21 mouse cellular contexts compared by ENCODE assay signal in the genomic region with DNA sequence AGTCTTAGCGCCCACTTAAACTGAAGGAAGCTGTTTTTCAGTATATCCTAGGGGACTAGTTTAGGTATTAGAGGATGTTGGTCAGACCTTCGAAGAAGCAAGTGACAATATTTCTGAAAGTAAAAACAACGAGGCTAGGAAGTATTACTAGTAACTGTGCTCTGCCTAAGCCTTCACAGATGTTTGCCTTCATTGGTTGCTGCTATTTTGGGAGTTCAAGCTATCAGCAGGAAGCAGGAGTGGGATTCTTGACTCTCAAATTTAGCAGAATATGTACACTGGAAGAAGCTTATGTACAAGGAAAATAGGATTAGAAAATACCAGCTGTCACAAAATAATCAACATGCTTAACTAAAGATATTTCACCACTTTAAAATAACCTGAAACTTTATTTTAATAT. TPM values are rescaled to one million over a fixed set of nuclear protein-coding genes. Genes with fewer than 3 reads are reported as not detected.
DNase-seq lines count a peak whose midpoint lies in the region; ATAC-seq and TF ChIP-seq lines count a peak whose summit lies in the region.
"Had no signal": no experiment of that assay in that cellular context is flagged by ENCODE, and none has a peak within 500 bp of the region (broad histone marks: within the 10 kb centered on the region; RNA-seq: fewer than 3 reads in every experiment).

No protein-coding gene starts in this region.

- TF ChIP-seq CTCF in heart, adult 2 months (IDR thresholded peaks at IDR 0.05): no peak
- TF ChIP-seq CTCF in kidney, postnatal 0 days (IDR thresholded peaks at IDR 0.05; ENCODE audit: low read depth): no peak

- no peak overlapping the region for H3K4me2 ChIP-seq in heart, embryonic 13.5 days
- H3K4me2 ChIP-seq in kidney, postnatal 0 days (ENCODE audit: low read length): no peak overlapping the region
- no peak overlapping the region for H3K4me2 ChIP-seq in kidney, embryonic 16.5 days (replicated peaks; ENCODE audit: low read depth, low read length)
- H3K4me2 ChIP-seq: forebrain, embryonic 13.5 days; hindbrain, embryonic 14.5 days had no signal

- WGBS in heart, embryonic 13.5 days: 50% methylated on average over 3 of the region's 3 CpGs
- 42% methylated on average over 3 of the region's 3 CpGs for WGBS in heart, adult 2 months
- WGBS in kidney, postnatal 0 days: 83% methylated on average over 3 of the region's 3 CpGs
- 74% methylated on average over 3 of the region's 3 CpGs for WGBS in kidney, embryonic 16.5 days

- H3K9ac ChIP-seq in heart, embryonic 13.5 days: no peak overlapping the region
- no peak overlapping the region for H3K9ac ChIP-seq in heart, adult 2 months (ENCODE audit: low read depth, low read length)
- H3K9ac ChIP-seq in kidney, postnatal 0 days (ENCODE audit: low read depth, low read length): no peak overlapping the region
- H3K9ac ChIP-seq in kidney, embryonic 16.5 days (replicated peaks; ENCODE audit: low read length): no peak overlapping the region
- H3K9ac ChIP-seq: forebrain, embryonic 13.5 days; forebrain, postnatal 0 days; hindbrain, embryonic 14.5 days had no signal

- no peaks in the 10 kb centered on the region for H3K79me2 ChIP-seq in heart, adult 2 months (replicated peaks; ENCODE audit: control insufficient read depth, insufficient read depth, low read length)

- no peak for TF ChIP-seq EP300 in heart, adult 2 months (IDR thresholded peaks at IDR 0.05; ENCODE audit: insufficient read depth, low read depth, low read length)

- no peak for ATAC-seq in heart, embryonic 13.5 days (ENCODE audit: extremely low read depth, insufficient number of reproducible peaks, low FRiP score, low TSS enrichment)
- no peak for ATAC-seq in kidney, postnatal 0 days (replicated peaks; ENCODE audit: low FRiP score, low read depth)
- no peak for ATAC-seq in kidney, embryonic 16.5 days (ENCODE audit: low FRiP score, low TSS enrichment)
- ATAC-seq in common myeloid progenitor, adult 5-6 weeks (replicated peaks; ENCODE audit: low read depth, poor library complexity, severe bottlenecking): peak; percentile 74
- ATAC-seq in megakaryocyte progenitor cell, adult 5-6 weeks (replicated peaks; ENCODE audit: poor library complexity): 0 out of 2 replicates have a peak, but pooled peaks have one; percentile 29
- ATAC-seq: forebrain, embryonic 13.5 days; forebrain, postnatal 0 days had no signal

- peaks cover 13% of the 10 kb centered on the region for H3K4me1 ChIP-seq in heart, embryonic 13.5 days
- no peaks in the 10 kb centered on the region for H3K4me1 ChIP-seq in heart, adult 2 months (ENCODE audit: control insufficient read depth, insufficient read depth, low read length)
- no peaks in the 10 kb centered on the region for H3K4me1 ChIP-seq in kidney, postnatal 0 days (replicated peaks; ENCODE audit: insufficient read depth, low read length)
- no peaks in the 10 kb centered on the region for H3K4me1 ChIP-seq in kidney, embryonic 16.5 days (ENCODE audit: insufficient read depth, low read length)
- H3K4me1 ChIP-seq: embryonic facial prominence, embryonic 10.5 days; forebrain, embryonic 13.5 days; hindbrain, embryonic 10.5 days had no signal

- no peak for TF ChIP-seq POLR2A in heart, adult 2 months (IDR thresholded peaks at IDR 0.05; ENCODE audit: insufficient read depth, low read depth, low read length)

- intact Hi-C loops in heart, adult 2 months (cut with DNase I): no loop called here

- no peaks in the 10 kb centered on the region for H3K36me3 ChIP-seq in heart, embryonic 13.5 days
- no peaks in the 10 kb centered on the region for H3K36me3 ChIP-seq in heart, adult 2 months (ENCODE audit: control insufficient read depth, insufficient read depth, low read length)
- H3K36me3 ChIP-seq in kidney, postnatal 0 days (ENCODE audit: insufficient read depth, low read length): no peaks in the 10 kb centered on the region
- no peaks in the 10 kb centered on the region for H3K36me3 ChIP-seq in kidney, embryonic 16.5 days (ENCODE audit: insufficient read depth, low read length)
- H3K36me3 ChIP-seq: embryonic facial prominence, embryonic 10.5 days; heart, embryonic 10.5 days; hindbrain, embryonic 10.5 days had no signal

- H3K27ac ChIP-seq in heart, embryonic 13.5 days (replicated peaks): 0 out of 2 replicates have a peak overlapping the region, but pooled peaks have one; percentile 20
- no peak overlapping the region for H3K27ac ChIP-seq in heart, adult 2 months
- H3K27ac ChIP-seq in kidney, postnatal 0 days: no peak overlapping the region
- no peak overlapping the region for H3K27ac ChIP-seq in kidney, embryonic 16.5 days (ENCODE audit: low read length)
- H3K27ac ChIP-seq: embryonic facial prominence, embryonic 10.5 days; forebrain, embryonic 13.5 days; gastrocnemius, adult 2 months; heart, embryonic 10.5 days; hindbrain, embryonic 10.5 days; hindbrain, embryonic 14.5 days had no signal

- H3K9me3 ChIP-seq in heart, embryonic 13.5 days: peaks cover 6% of the 10 kb centered on the region
- H3K9me3 ChIP-seq in kidney, postnatal 0 days (replicated peaks; ENCODE audit: low read length): 0 out of 2 replicates have a peak, but pooled peaks cover 3% of the 10 kb centered on the region
- peaks cover 7% of the 10 kb centered on the region; the same call in 1 of the 2 replicates for H3K9me3 ChIP-seq in kidney, embryonic 16.5 days (ENCODE audit: low read length)
- H3K9me3 ChIP-seq: forebrain, embryonic 13.5 days had no signal

- DNase-seq in heart, adult 2 months: no peak
- peak; percentile 21 for DNase-seq in kidney, postnatal 0 days (ENCODE audit: low spot score)
- DNase-seq in right cerebral cortex, adult 18-20 months: no peak
- DNase-seq in adrenal gland, adult 8-10 months: no peak
- DNase-seq: adrenal gland, postnatal 14 days; cerebellum, adult 18-20 months; cerebellum, adult 9-11 months; cerebellum, postnatal 36 days; forebrain, postnatal 0 days; gastrocnemius, adult 2 months; gastrocnemius, postnatal 25 days; heart, postnatal 14 days had no signal

- no peaks in the 10 kb centered on the region for H3K27me3 ChIP-seq in heart, embryonic 13.5 days (replicated peaks)
- no peaks in the 10 kb centered on the region for H3K27me3 ChIP-seq in heart, adult 2 months (ENCODE audit: control insufficient read depth, insufficient read depth, low read length)
- no peaks in the 10 kb centered on the region for H3K27me3 ChIP-seq in kidney, postnatal 0 days (ENCODE audit: insufficient read depth, low read length)
- no peaks in the 10 kb centered on the region for H3K27me3 ChIP-seq in kidney, embryonic 16.5 days (ENCODE audit: insufficient read depth, low read length)
- H3K27me3 ChIP-seq: forebrain, embryonic 13.5 days had no signal

- no peak overlapping the region for H3K4me3 ChIP-seq in heart, embryonic 13.5 days
- no peak overlapping the region for H3K4me3 ChIP-seq in heart, adult 2 months
- no peak overlapping the region for H3K4me3 ChIP-seq in kidney, postnatal 0 days (replicated peaks; ENCODE audit: low read depth, low read length)
- H3K4me3 ChIP-seq in kidney, embryonic 16.5 days (ENCODE audit: low read length): no peak overlapping the region
- H3K4me3 ChIP-seq: embryonic facial prominence, embryonic 10.5 days; forebrain, embryonic 13.5 days; gastrocnemius, adult 2 months; heart, embryonic 10.5 days; hindbrain, embryonic 10.5 days had no signal

RNA-seq across cellular contexts. Expression of gene Kif2a, which starts 29.4 kb away (rescaled TPM):
- 10.1 and 13.2 TPM in 2 replicates for polyA plus RNA-seq in heart, embryonic 13.5 days (2015; fragmentation: Nextera tagmentation; extraction: Ambion mirVana)
- total RNA-seq in heart, adult 2 months (2021): 10 to 100 TPM; 27.0 to 37.6 TPM
- polyA plus RNA-seq in heart, adult 2 months (2012; rRNA removed): 4.3 and 6.8 TPM in 2 replicates
- 17.9 and 25.8 TPM in 2 replicates for polyA plus RNA-seq in kidney, postnatal 0 days (2015; fragmentation: Nextera tagmentation; extraction: Ambion mirVana)
- 9.8 and 10.0 TPM in 2 replicates for polyA plus RNA-seq in kidney, embryonic 16.5 days (2015; fragmentation: Nextera tagmentation; extraction: Ambion mirVana)
- 37.3 and 45.9 TPM in 2 replicates for total RNA-seq in common myeloid progenitor, adult 5-6 weeks (2017)
- 53.7 and 55.1 TPM in 2 replicates for total RNA-seq in megakaryocyte progenitor cell, adult 5-6 weeks (2015)
- total RNA-seq in megakaryocyte progenitor cell, adult 5-6 weeks (2017): 15.2 and 18.0 TPM in 2 replicates
- 10 to 100 TPM; 35.1 to 62.0 (median 52.1) TPM for total RNA-seq in adrenal gland, adult 8-10 months (2022)

Comparison
In these comparisons a context has a peak if more than half of its experiments do, and no peak if none do; other contexts are left out.
1. ATAC-seq: peak in common myeloid progenitor, adult 5-6 weeks (single experiment) and megakaryocyte progenitor cell, adult 5-6 weeks (single experiment); none in heart, embryonic 13.5 days (single experiment), kidney, postnatal 0 days (single experiment) and kidney, embryonic 16.5 days (single experiment).